ENCODE assay signal across 8 mouse cellular contexts in genomic region chr11:111065635-111066298, GRCm38 (mm10). TPM values are rescaled to one million over a fixed set of nuclear protein-coding genes. Genes with fewer than 3 reads are reported as not detected.
A peak's percentile ranks its signal among the peaks of the same experiment; 100 is the strongest.
DNase-seq lines count a peak whose midpoint lies in the region; ATAC-seq lines count a peak whose summit lies in the region.

Gene Kcnj2, plus strand, starts transcription at chr11:111066164.

- ATAC-seq in embryonic facial prominence, embryonic 11.5 days (replicated peaks; ENCODE audit: insufficient number of reproducible peaks, low FRiP score, low TSS enrichment, low read depth): peak; percentile 99
- peak; percentile 100 for ATAC-seq in midbrain, embryonic 11.5 days (ENCODE audit: low FRiP score)

- no peaks in the 10 kb centered on the region for H3K9me3 ChIP-seq in embryonic facial prominence, embryonic 11.5 days (replicated peaks; ENCODE audit: control insufficient read depth, low read length)
- H3K9me3 ChIP-seq in midbrain, embryonic 11.5 days (ENCODE audit: control insufficient read depth, low read length): no peaks in the 10 kb centered on the region

- H3K4me1 ChIP-seq in embryonic facial prominence, embryonic 11.5 days (ENCODE audit: control insufficient read depth, insufficient read depth, low read length): no peaks in the 10 kb centered on the region
- H3K4me1 ChIP-seq in midbrain, embryonic 11.5 days (ENCODE audit: control insufficient read depth, insufficient read depth, low read length): no peaks in the 10 kb centered on the region; the same call in 1 of the 2 replicates

- H3K27ac ChIP-seq in embryonic facial prominence, embryonic 11.5 days (replicated peaks; ENCODE audit: low read depth, low read length): peak within 1 kb of the TSS; percentile 35; the same call in 1 of the 2 replicates
- H3K27ac ChIP-seq in midbrain, embryonic 11.5 days (ENCODE audit: low read depth, low read length): no peak within 1 kb of the TSS

- no peaks in the 10 kb centered on the region for H3K27me3 ChIP-seq in embryonic facial prominence, embryonic 11.5 days (ENCODE audit: control insufficient read depth, insufficient read depth, low read length)
- H3K27me3 ChIP-seq in midbrain, embryonic 11.5 days (ENCODE audit: control insufficient read depth, insufficient read depth, low read length): peaks cover 6% of the 10 kb centered on the region

- intact Hi-C loops in left cerebral cortex, postnatal 4 days (cut with DNase I): loop anchor here (5.0 kb wide), 2 partner anchors 382 to 457 kb away; no protein-coding TSS in a partner anchor

- H3K36me3 ChIP-seq in embryonic facial prominence, embryonic 11.5 days (replicated peaks; ENCODE audit: control insufficient read depth, insufficient read depth, low read depth, low read length): no peaks in the 10 kb centered on the region
- no peaks in the 10 kb centered on the region for H3K36me3 ChIP-seq in midbrain, embryonic 11.5 days (ENCODE audit: control insufficient read depth, insufficient read depth, low read length)

- WGBS in embryonic facial prominence, embryonic 11.5 days: under 1% methylated on average over 28 of the region's 28 CpGs
- under 1% methylated on average over 27 of the region's 28 CpGs for WGBS in midbrain, embryonic 11.5 days

- H3K4me2 ChIP-seq in embryonic facial prominence, embryonic 11.5 days (ENCODE audit: low read depth, low read length): peak within 1 kb of the TSS; percentile 95
- peak within 1 kb of the TSS; percentile 69 for H3K4me2 ChIP-seq in midbrain, embryonic 11.5 days

- DNase-seq in adrenal gland, postnatal 25 days: peak; percentile 95
- DNase-seq in embryonic facial prominence, embryonic 11.5 days (ENCODE audit: low spot score): peak; percentile 95
- DNase-seq in heart, adult 11 months: peak; percentile 100
- peak; percentile 92 for DNase-seq in kidney, adult 11 months
- DNase-seq in left cerebral cortex, postnatal 4 days: peak; percentile 93
- peak; percentile 98 for DNase-seq in midbrain, embryonic 11.5 days (ENCODE audit: low spot score, missing footprints)
- peak; percentile 87 for DNase-seq in right cerebral cortex, postnatal 4 days
- DNase-seq in yolk sac, embryonic 10.5 days (ENCODE audit: low spot score): peak; percentile 92

- H3K9ac ChIP-seq in embryonic facial prominence, embryonic 11.5 days (replicated peaks; ENCODE audit: low read length): peak within 1 kb of the TSS; percentile 64
- H3K9ac ChIP-seq in midbrain, embryonic 11.5 days (ENCODE audit: low read length): peak within 1 kb of the TSS; percentile 58

- H3K4me3 ChIP-seq in embryonic facial prominence, embryonic 11.5 days (ENCODE audit: low read depth, low read length): peak within 1 kb of the TSS; percentile 62
- peak within 1 kb of the TSS; percentile 58 for H3K4me3 ChIP-seq in midbrain, embryonic 11.5 days (ENCODE audit: low read depth, low read length)

RNA-seq across cellular contexts. Expression of gene Kcnj2, which starts in this region (rescaled TPM):
- 7.0 and 8.5 TPM in 2 replicates for total RNA-seq in adrenal gland, postnatal 25 days (2021)
- polyA plus RNA-seq in embryonic facial prominence, embryonic 11.5 days (2014; fragmentation: Nextera tagmentation; extraction: Ambion mirVana): 2.1 and 2.4 TPM in 2 replicates
- total RNA-seq in left cerebral cortex, postnatal 4 days (2021): 10 to 100 TPM; 10.1 to 11.0 TPM
- polyA plus RNA-seq in midbrain, embryonic 11.5 days (2014; fragmentation: Nextera tagmentation; extraction: Ambion mirVana): 0.50 and 0.51 TPM in 2 replicates

Comparison
In these comparisons a context has a peak if more than half of its experiments do, and no peak if none do; other contexts are left out.
1. Peak in DNase-seq, ATAC-seq, H3K4me3 ChIP-seq, H3K9ac ChIP-seq and H3K4me2 ChIP-seq in midbrain, embryonic 11.5 days; RNA of the gene not detected or under 1 TPM.